Mouse (Mus musculus): Measurements from ENCODE around the gene Pex16. TPM values are rescaled to one million over a fixed set of nuclear protein-coding genes. Genes with fewer than 3 reads are reported as not detected.
A peak's percentile ranks its signal among the peaks of the same experiment; 100 is the strongest.

Gene Pex16
- polyA plus RNA-seq (2014; fragmentation: Nextera tagmentation; extraction: Ambion mirVana), result 32.7 TPM in 2 replicates

GRCm38 (mm10) chr2:92374514-92374913 lies at the start of gene Pex16, which contains the start of gene Large2:
Gene Pex16, plus strand, starts transcription at chr2:92374676.
Gene Large2, minus strand, starts transcription at chr2:92374869.
- WGBS, result 3% methylated on average over 16 of the region's 16 CpGs
- H3K4me1 ChIP-seq (replicated peaks; ENCODE audit: control insufficient read depth, insufficient read depth, low read length), result peaks cover 44% of the 10 kb centered on the region
- peak within 1 kb of the TSS; percentile 63 for H3K27ac ChIP-seq
- no peaks in the 10 kb centered on the region for H3K9me3 ChIP-seq (ENCODE audit: control insufficient read depth, low read length)
- H3K36me3 ChIP-seq (replicated peaks; ENCODE audit: control insufficient read depth, insufficient read depth), result peaks cover 19% of the 10 kb centered on the region
- no peak for ATAC-seq (ENCODE audit: low FRiP score)
- H3K27me3 ChIP-seq (ENCODE audit: control insufficient read depth, insufficient read depth, low read length), result peaks cover 20% of the 10 kb centered on the region
- DNase-seq (ENCODE audit: low spot score), result peak; percentile 55
- H3K4me2 ChIP-seq (replicated peaks), result peak within 1 kb of the TSS; percentile 73
- H3K9ac ChIP-seq, result peak within 1 kb of the TSS; percentile 90
- H3K4me3 ChIP-seq (replicated peaks; ENCODE audit: low read length), result peak within 1 kb of the TSS; percentile 75

GRCm38 (mm10) chr2:92325676-92326075 lies 48.8 kb upstream of the Pex16 start:
- no peak overlapping the region for H3K4me2 ChIP-seq (replicated peaks)
- no peak overlapping the region for H3K27ac ChIP-seq
- peaks cover 54% of the 10 kb centered on the region for H3K36me3 ChIP-seq (replicated peaks; ENCODE audit: control insufficient read depth, insufficient read depth)
- H3K4me1 ChIP-seq (replicated peaks; ENCODE audit: control insufficient read depth, insufficient read depth, low read length), result no peaks in the 10 kb centered on the region
- no peaks in the 10 kb centered on the region for H3K27me3 ChIP-seq (ENCODE audit: control insufficient read depth, insufficient read depth, low read length)
- DNase-seq (ENCODE audit: low spot score) (no peak), ATAC-seq (ENCODE audit: low FRiP score) (no peak)
- 89% methylated on average over 7 of the region's 7 CpGs for WGBS
- H3K9ac ChIP-seq, result no peak overlapping the region
- H3K9me3 ChIP-seq (ENCODE audit: control insufficient read depth, low read length), result no peaks in the 10 kb centered on the region
- H3K4me3 ChIP-seq (replicated peaks; ENCODE audit: low read length), result no peak overlapping the region

- H3K4me3 ChIP-seq (replicated peaks; ENCODE audit: low read length), result no peak overlapping the region
- H3K4me1 ChIP-seq (replicated peaks; ENCODE audit: control insufficient read depth, insufficient read depth, low read length), result no peaks in the 10 kb centered on the region
- DNase-seq (ENCODE audit: low spot score) (no peak), ATAC-seq (ENCODE audit: low FRiP score) (no peak)
- no peak overlapping the region for H3K4me2 ChIP-seq (replicated peaks)
- 90% methylated on average over 1 of the region's 1 CpGs for WGBS
- no peaks in the 10 kb centered on the region for H3K9me3 ChIP-seq (ENCODE audit: control insufficient read depth, low read length)
- H3K27ac ChIP-seq, result no peak overlapping the region
- H3K36me3 ChIP-seq (replicated peaks; ENCODE audit: control insufficient read depth, insufficient read depth), result peaks cover 59% of the 10 kb centered on the region
- no peak overlapping the region for H3K9ac ChIP-seq
- H3K27me3 ChIP-seq (ENCODE audit: control insufficient read depth, insufficient read depth, low read length), result no peaks in the 10 kb centered on the region
Observed at GRCm38 (mm10) chr2:92326221-92326620, 48.3 kb upstream of the Pex16 start.

GRCm38 (mm10) chr2:92327601-92328000 lies 46.9 kb upstream of the Pex16 start:
- no peak overlapping the region for H3K9ac ChIP-seq
- DNase-seq (ENCODE audit: low spot score) (no peak), ATAC-seq (ENCODE audit: low FRiP score) (no peak)
- no peaks in the 10 kb centered on the region for H3K4me1 ChIP-seq (replicated peaks; ENCODE audit: control insufficient read depth, insufficient read depth, low read length)
- H3K4me3 ChIP-seq (replicated peaks; ENCODE audit: low read length), result no peak overlapping the region
- H3K4me2 ChIP-seq (replicated peaks), result no peak overlapping the region
- WGBS, result 94% methylated on average over 4 of the region's 4 CpGs
- H3K9me3 ChIP-seq (ENCODE audit: control insufficient read depth, low read length), result no peaks in the 10 kb centered on the region
- H3K27me3 ChIP-seq (ENCODE audit: control insufficient read depth, insufficient read depth, low read length), result no peaks in the 10 kb centered on the region
- no peak overlapping the region for H3K27ac ChIP-seq
- H3K36me3 ChIP-seq (replicated peaks; ENCODE audit: control insufficient read depth, insufficient read depth), result peaks cover 66% of the 10 kb centered on the region

- Histone ChIP-seq H3K27me3 (ENCODE audit: control insufficient read depth, insufficient read depth, low read length) (no peaks in the 10 kb centered on the region), H3K4me1 (replicated peaks; ENCODE audit: control insufficient read depth, insufficient read depth, low read length) (no peaks in the 10 kb centered on the region), H3K36me3 (replicated peaks; ENCODE audit: control insufficient read depth, insufficient read depth) (peaks cover 69% of the 10 kb centered on the region), H3K9me3 (ENCODE audit: control insufficient read depth, low read length) (no peaks in the 10 kb centered on the region), H3K27ac (no peak overlapping the region), H3K4me3 (replicated peaks; ENCODE audit: low read length) (no peak overlapping the region), H3K9ac (no peak overlapping the region), H3K4me2 (replicated peaks) (no peak overlapping the region)
- 95% methylated on average over 8 of the region's 8 CpGs for WGBS
- DNase-seq (ENCODE audit: low spot score) (no peak), ATAC-seq (ENCODE audit: low FRiP score) (no peak)
Observed at GRCm38 (mm10) chr2:92328206-92328605, 46.3 kb upstream of the Pex16 start.

GRCm38 (mm10) chr2:92330840-92331239 lies 43.6 kb upstream of the Pex16 start:
- Histone ChIP-seq H3K4me3 (replicated peaks; ENCODE audit: low read length) (no peak overlapping the region), H3K9me3 (ENCODE audit: control insufficient read depth, low read length) (no peaks in the 10 kb centered on the region), H3K9ac (no peak overlapping the region), H3K4me1 (replicated peaks; ENCODE audit: control insufficient read depth, insufficient read depth, low read length) (no peaks in the 10 kb centered on the region), H3K27ac (no peak overlapping the region), H3K27me3 (ENCODE audit: control insufficient read depth, insufficient read depth, low read length) (no peaks in the 10 kb centered on the region), H3K36me3 (replicated peaks; ENCODE audit: control insufficient read depth, insufficient read depth) (peaks cover 68% of the 10 kb centered on the region), H3K4me2 (replicated peaks) (no peak overlapping the region)
- WGBS, result 55% methylated on average over 2 of the region's 2 CpGs
- DNase-seq (ENCODE audit: low spot score) (peak; percentile 72), ATAC-seq (ENCODE audit: low FRiP score) (no peak)

- H3K4me2 ChIP-seq (replicated peaks), result no peak overlapping the region
- H3K9me3 ChIP-seq (ENCODE audit: control insufficient read depth, low read length), result no peaks in the 10 kb centered on the region
- H3K27ac ChIP-seq, result no peak overlapping the region
- no peak overlapping the region for H3K4me3 ChIP-seq (replicated peaks; ENCODE audit: low read length)
- H3K9ac ChIP-seq, result no peak overlapping the region
- DNase-seq (ENCODE audit: low spot score) (peak; percentile 64), ATAC-seq (ENCODE audit: low FRiP score) (no peak)
- H3K4me1 ChIP-seq (replicated peaks; ENCODE audit: control insufficient read depth, insufficient read depth, low read length), result no peaks in the 10 kb centered on the region
- peaks cover 68% of the 10 kb centered on the region for H3K36me3 ChIP-seq (replicated peaks; ENCODE audit: control insufficient read depth, insufficient read depth)
- WGBS, result 80% methylated on average over 2 of the region's 2 CpGs
- H3K27me3 ChIP-seq (ENCODE audit: control insufficient read depth, insufficient read depth, low read length), result no peaks in the 10 kb centered on the region
Observed at GRCm38 (mm10) chr2:92331410-92331809, 43.1 kb upstream of the Pex16 start.

GRCm38 (mm10) chr2:92331871-92332270 lies 42.6 kb upstream of the Pex16 start:
- 95% methylated on average over 2 of the region's 2 CpGs for WGBS
- no peaks in the 10 kb centered on the region for H3K9me3 ChIP-seq (ENCODE audit: control insufficient read depth, low read length)
- H3K4me1 ChIP-seq (replicated peaks; ENCODE audit: control insufficient read depth, insufficient read depth, low read length), result no peaks in the 10 kb centered on the region
- no peak overlapping the region for H3K4me2 ChIP-seq (replicated peaks)
- no peak overlapping the region for H3K9ac ChIP-seq
- no peaks in the 10 kb centered on the region for H3K27me3 ChIP-seq (ENCODE audit: control insufficient read depth, insufficient read depth, low read length)
- H3K36me3 ChIP-seq (replicated peaks; ENCODE audit: control insufficient read depth, insufficient read depth), result peaks cover 67% of the 10 kb centered on the region
- H3K4me3 ChIP-seq (replicated peaks; ENCODE audit: low read length), result no peak overlapping the region
- DNase-seq (ENCODE audit: low spot score) (no peak), ATAC-seq (ENCODE audit: low FRiP score) (no peak)
- H3K27ac ChIP-seq, result no peak overlapping the region

GRCm38 (mm10) chr2:92342418-92342817 lies 32.1 kb upstream of the Pex16 start:
- no peak overlapping the region for H3K27ac ChIP-seq
- H3K4me2 ChIP-seq (replicated peaks), result no peak overlapping the region
- no peak overlapping the region for H3K9ac ChIP-seq
- H3K27me3 ChIP-seq (ENCODE audit: control insufficient read depth, insufficient read depth, low read length), result no peaks in the 10 kb centered on the region
- H3K36me3 ChIP-seq (replicated peaks; ENCODE audit: control insufficient read depth, insufficient read depth), result peaks cover 50% of the 10 kb centered on the region
- no peak overlapping the region for H3K4me3 ChIP-seq (replicated peaks; ENCODE audit: low read length)
- no peak for ATAC-seq (ENCODE audit: low FRiP score)
- H3K9me3 ChIP-seq (ENCODE audit: control insufficient read depth, low read length), result no peaks in the 10 kb centered on the region
- no peak for DNase-seq (ENCODE audit: low spot score)
- H3K4me1 ChIP-seq (replicated peaks; ENCODE audit: control insufficient read depth, insufficient read depth, low read length), result no peaks in the 10 kb centered on the region

- Histone ChIP-seq H3K4me1 (replicated peaks; ENCODE audit: control insufficient read depth, insufficient read depth, low read length) (no peaks in the 10 kb centered on the region), H3K27me3 (ENCODE audit: control insufficient read depth, insufficient read depth, low read length) (no peaks in the 10 kb centered on the region), H3K9ac (no peak overlapping the region), H3K27ac (no peak overlapping the region), H3K4me3 (replicated peaks; ENCODE audit: low read length) (no peak overlapping the region), H3K4me2 (replicated peaks) (no peak overlapping the region), H3K9me3 (ENCODE audit: control insufficient read depth, low read length) (no peaks in the 10 kb centered on the region), H3K36me3 (replicated peaks; ENCODE audit: control insufficient read depth, insufficient read depth) (peaks cover 70% of the 10 kb centered on the region)
- DNase-seq (ENCODE audit: low spot score) (no peak), ATAC-seq (ENCODE audit: low FRiP score) (no peak)
- 95% methylated on average over 2 of the region's 2 CpGs for WGBS
Observed at GRCm38 (mm10) chr2:92347191-92347590, 27.3 kb upstream of the Pex16 start.
